In genomic region chr13:98687931-98688330, GRCm38 (mm10) we compare ENCODE assay signal across 15 mouse cellular contexts. TPM values are rescaled to one million over a fixed set of nuclear protein-coding genes. Genes with fewer than 3 reads are reported as not detected.
A peak's percentile ranks its signal among the peaks of the same experiment; 100 is the strongest.
DNase-seq lines count a peak whose midpoint lies in the region; ATAC-seq lines count a peak whose summit lies in the region.
"Had no signal": no experiment of that assay in that cellular context is flagged by ENCODE, and none has a peak within 500 bp of the region (broad histone marks: within the 10 kb centered on the region; RNA-seq: fewer than 3 reads in every experiment).

No protein-coding gene starts in this region.

- no peaks in the 10 kb centered on the region for H3K9me3 ChIP-seq in hindbrain, embryonic 12.5 days (replicated peaks)
- H3K9me3 ChIP-seq: heart, embryonic 15.5 days; liver, embryonic 13.5 days had no signal

- H3K4me1 ChIP-seq in hindbrain, embryonic 12.5 days: peaks cover 10% of the 10 kb centered on the region
- H3K4me1 ChIP-seq: liver, embryonic 13.5 days had no signal

- peak; percentile 38 to 53 for DNase-seq in layer of hippocampus, adult 18-20 months (ENCODE audit: low spot score in 2 of 2)
- DNase-seq in layer of hippocampus, adult 9-10 months (ENCODE audit: low spot score): no peak
- DNase-seq in left cerebral cortex, postnatal 36 days (ENCODE audit: low spot score in 2 of 2): peak; percentile 21 to 30
- DNase-seq in right cerebral cortex, adult 2 months (ENCODE audit: low spot score in 2 of 2): peak; percentile 37 to 44
- no peak for DNase-seq in lung, adult 18-20 months
- no peak for DNase-seq in liver
- DNase-seq in heart, postnatal 14 days: no peak
- DNase-seq: kidney, adult 11 months; liver, embryonic 13.5 days had no signal

- H3K4me2 ChIP-seq in hindbrain, embryonic 12.5 days (replicated peaks): no peak overlapping the region
- H3K4me2 ChIP-seq: heart, embryonic 15.5 days; liver, embryonic 13.5 days had no signal

- peak; percentile 64; the same call in 1 of the 2 replicates for ATAC-seq in hindbrain, embryonic 12.5 days (ENCODE audit: low FRiP score)

- intact Hi-C loops in left cerebral cortex, postnatal 36 days (cut with DNase I): no loop called here
- intact Hi-C loops in heart, postnatal 14 days (cut with DNase I): no loop called here

- H3K36me3 ChIP-seq in hindbrain, embryonic 12.5 days: no peaks in the 10 kb centered on the region
- H3K36me3 ChIP-seq: heart, embryonic 15.5 days; liver, embryonic 13.5 days had no signal

- H3K27ac ChIP-seq in hindbrain, embryonic 12.5 days: no peak overlapping the region
- H3K27ac ChIP-seq: heart, embryonic 15.5 days; liver, embryonic 13.5 days had no signal

- H3K27me3 ChIP-seq in hindbrain, embryonic 12.5 days: 0 out of 2 replicates have a peak, but pooled peaks cover 3% of the 10 kb centered on the region
- H3K27me3 ChIP-seq: liver, embryonic 13.5 days had no signal

- H3K9ac ChIP-seq in hindbrain, embryonic 12.5 days: no peak overlapping the region
- H3K9ac ChIP-seq: heart, embryonic 15.5 days; liver, embryonic 13.5 days had no signal

- 47% methylated on average over 9 of the region's 9 CpGs for WGBS in hindbrain, embryonic 12.5 days

- no peak overlapping the region for H3K4me3 ChIP-seq in hindbrain, embryonic 12.5 days
- H3K4me3 ChIP-seq: heart, embryonic 15.5 days; liver, embryonic 13.5 days had no signal

RNA-seq across cellular contexts. Expression of gene Tmem171, which starts 6.7 kb away (rescaled TPM):
- 1 to 10 TPM in 1 of 2 experiments, under 1 TPM in 1; 0.96 to 1.6 TPM for total RNA-seq in layer of hippocampus, adult 18-20 months (2021)
- polyA plus RNA-seq in hindbrain, embryonic 12.5 days (2016; fragmentation: Nextera tagmentation; extraction: Ambion mirVana): 0.18 TPM in 1 of 2 replicates, not detected in the other
- total RNA-seq in left cerebral cortex, postnatal 36 days (2021): not detected
- total RNA-seq in heart, postnatal 14 days (2021): 1 to 10 TPM; 5.0 to 7.0 TPM
- total RNA-seq: megakaryocyte, adult 5-6 weeks had no signal
- polyA plus RNA-seq: liver, embryonic 13.5 days had no signal

RNA-seq across cellular contexts. Expression of gene Tmem174, which starts 50.7 kb away (rescaled TPM):
- under 1 TPM in 1 of 2 experiments, not detected in 1; 0.27 TPM for total RNA-seq in layer of hippocampus, adult 18-20 months (2021)
- polyA plus RNA-seq in hindbrain, embryonic 12.5 days (2016; fragmentation: Nextera tagmentation; extraction: Ambion mirVana): not detected in 2 replicates
- not detected for total RNA-seq in left cerebral cortex, postnatal 36 days (2021)
- total RNA-seq in heart, postnatal 14 days (2021): not detected
- total RNA-seq: gastrocnemius, adult 8-10 months; layer of hippocampus, postnatal 14 days had no signal
- polyA plus RNA-seq: heart, embryonic 15.5 days; liver, embryonic 13.5 days; stomach, embryonic 14.5 days had no signal

Comparison
In these comparisons a context has a peak if more than half of its experiments do, and no peak if none do; other contexts are left out.
1. DNase-seq: peak in layer of hippocampus, adult 18-20 months (2 of 2), left cerebral cortex, postnatal 36 days (2 of 2) and right cerebral cortex, adult 2 months (2 of 2); none in layer of hippocampus, adult 9-10 months (single experiment), lung, adult 18-20 months (0 of 2), liver (single experiment) and heart, postnatal 14 days (0 of 2).